Mouse (Mus musculus) heart, embryonic 13.5 days (tissue): Measurements from ENCODE around the gene Mrps35. TPM values are rescaled to one million over a fixed set of nuclear protein-coding genes. Genes with fewer than 3 reads are reported as not detected.

Source experiments
- ATAC-seq: fragments of 200-750 bp; cut with Nextera tagmentation; 2 replicates; pipeline ENCODE4 v1.8.0; 2017; ENCODE audit warnings: moderate TSS enrichment; ENCODE audit not compliant: insufficient number of reproducible peaks, low FRiP score, low TSS enrichment; ENCODE audit errors: extremely low read depth
- H3K27ac ChIP-seq: fragments of 300-500 bp; sonication (generic); replicated peaks from 2 replicates; pipeline ENCODE4 v1.5.1; 2015; ENCODE audit warnings: moderate library complexity, mild to moderate bottlenecking, inconsistent platforms
- H3K27me3 ChIP-seq: fragments of 300-500 bp; sonication (generic); replicated peaks from 2 replicates; pipeline ENCODE4 v1.6.1; 2015; ENCODE audit warnings: mild to moderate bottlenecking, inconsistent platforms
- H3K36me3 ChIP-seq: fragments of 300-500 bp; sonication (generic); 2 replicates; pipeline ENCODE4 v1.6.1; 2015; ENCODE audit warnings: mild to moderate bottlenecking, inconsistent platforms
- H3K4me1 ChIP-seq: fragments of 300-500 bp; sonication (generic); 2 replicates; pipeline ENCODE4 v1.6.1; 2015; ENCODE audit warnings: inconsistent platforms
- H3K4me2 ChIP-seq: fragments of 300-500 bp; sonication (generic); 2 replicates; pipeline ENCODE4 v1.6.1; 2015; ENCODE audit warnings: inconsistent platforms, mild to moderate bottlenecking, moderate library complexity
- H3K4me3 ChIP-seq: fragments of 300-500 bp; sonication (generic); 2 replicates; pipeline ENCODE4 v1.5.1; 2015; ENCODE audit warnings: moderate library complexity, mild to moderate bottlenecking, inconsistent platforms
- H3K9ac ChIP-seq: fragments of 300-500 bp; sonication (generic); 2 replicates; pipeline ENCODE4 v1.6.1; 2015; ENCODE audit warnings: inconsistent platforms, mild to moderate bottlenecking, moderate library complexity
- H3K9me3 ChIP-seq: fragments of 300-500 bp; sonication (generic); 2 replicates; pipeline ENCODE4 v1.6.1; 2016; ENCODE audit warnings: inconsistent platforms
- WGBS: fragments of 180-500 bp; shearing (Covaris S2); methylation state at CpG from one replicate; pipeline ENCODE4 v1.1.7; 2015; ENCODE audit warnings: mixed read lengths; 5-methylcytosine and 5-hydroxymethylcytosine counted together
- polyA plus RNA-seq: library from polyadenylated mRNA; unstranded; fragments of >200 nt; fragmentation: Nextera tagmentation; extraction: Ambion mirVana; gene quantifications from 2 replicates; pipeline ENCODE4 v1.2.1, GENCODE M21; 2015

The Mrps35 gene
- polyA plus RNA-seq, 1 experiment from 2014 or later, result 123 TPM

GRCm38 (mm10) chr6:147062034-147062433 is 19.5 kb downstream of the Mrps35 start:
- Histone ChIP-seq H3K9me3 (no peaks in the 10 kb centered on the region), H3K9ac (no peak overlapping the region), H3K4me3 (no peak overlapping the region), H3K27me3 (no peaks in the 10 kb centered on the region), H3K27ac (no peak overlapping the region), H3K36me3 (peaks cover 87% of the 10 kb centered on the region), H3K4me1 (no peaks in the 10 kb centered on the region), H3K4me2 (no peak overlapping the region)
- 81% methylated on average over 7 of the region's 7 CpGs for WGBS
- ATAC-seq, result no peak

GRCm38 (mm10) chr6:147062694-147063093 is 20.1 kb downstream of the Mrps35 start:
- no peak overlapping the region for H3K4me2 ChIP-seq
- no peak for ATAC-seq
- H3K9ac ChIP-seq, result no peak overlapping the region
- WGBS, result 82% methylated on average over 7 of the region's 7 CpGs
- H3K36me3 ChIP-seq, result peaks cover 90% of the 10 kb centered on the region
- H3K27me3 ChIP-seq, result no peaks in the 10 kb centered on the region
- H3K4me1 ChIP-seq, result no peaks in the 10 kb centered on the region
- no peak overlapping the region for H3K4me3 ChIP-seq
- no peaks in the 10 kb centered on the region for H3K9me3 ChIP-seq
- H3K27ac ChIP-seq, result no peak overlapping the region

- Histone ChIP-seq H3K4me3 (no peak overlapping the region), H3K36me3 (peaks cover 88% of the 10 kb centered on the region), H3K27me3 (no peaks in the 10 kb centered on the region), H3K9ac (no peak overlapping the region), H3K4me1 (no peaks in the 10 kb centered on the region), H3K27ac (no peak overlapping the region), H3K4me2 (no peak overlapping the region), H3K9me3 (no peaks in the 10 kb centered on the region)
- ATAC-seq, result no peak
- 82% methylated on average over 10 of the region's 10 CpGs for WGBS
Observed at GRCm38 (mm10) chr6:147064226-147064943, 21.8 kb downstream of the Mrps35 start.

GRCm38 (mm10) chr6:147064944-147065261 is 22.3 kb downstream of the Mrps35 start:
- WGBS, result 87% methylated on average over 6 of the region's 6 CpGs
- no peaks in the 10 kb centered on the region for H3K9me3 ChIP-seq
- H3K27ac ChIP-seq, result no peak overlapping the region
- no peak overlapping the region for H3K9ac ChIP-seq
- no peaks in the 10 kb centered on the region for H3K4me1 ChIP-seq
- ATAC-seq, result no peak
- no peak overlapping the region for H3K4me2 ChIP-seq
- H3K27me3 ChIP-seq, result no peaks in the 10 kb centered on the region
- H3K36me3 ChIP-seq, result peaks cover 88% of the 10 kb centered on the region
- H3K4me3 ChIP-seq, result no peak overlapping the region

- H3K4me1 ChIP-seq, result no peaks in the 10 kb centered on the region
- no peak overlapping the region for H3K4me3 ChIP-seq
- ATAC-seq, result no peak
- 56% methylated on average over 5 of the region's 5 CpGs for WGBS
- H3K9me3 ChIP-seq, result no peaks in the 10 kb centered on the region
- H3K27ac ChIP-seq, result no peak overlapping the region
- peaks cover 47% of the 10 kb centered on the region for H3K36me3 ChIP-seq
- H3K27me3 ChIP-seq, result no peaks in the 10 kb centered on the region
- H3K4me2 ChIP-seq, result no peak overlapping the region
- H3K9ac ChIP-seq, result no peak overlapping the region
Observed at GRCm38 (mm10) chr6:147075808-147076387, 33.3 kb downstream of the Mrps35 start.

GRCm38 (mm10) chr6:147076878-147077277 is 34.3 kb downstream of the Mrps35 start:
- no peak for ATAC-seq
- H3K36me3 ChIP-seq, result peaks cover 37% of the 10 kb centered on the region
- no peak overlapping the region for H3K4me2 ChIP-seq
- H3K9me3 ChIP-seq, result no peaks in the 10 kb centered on the region
- H3K4me1 ChIP-seq, result no peaks in the 10 kb centered on the region
- H3K27me3 ChIP-seq, result no peaks in the 10 kb centered on the region
- no peak overlapping the region for H3K4me3 ChIP-seq
- no peak overlapping the region for H3K9ac ChIP-seq
- H3K27ac ChIP-seq, result no peak overlapping the region
- 85% methylated on average over 8 of the region's 8 CpGs for WGBS

GRCm38 (mm10) chr6:147079919-147080318 is 37.4 kb downstream of the Mrps35 start:
- Histone ChIP-seq H3K9ac (no peak overlapping the region), H3K4me1 (no peaks in the 10 kb centered on the region), H3K27ac (no peak overlapping the region), H3K4me3 (no peak overlapping the region), H3K36me3 (peaks cover 16% of the 10 kb centered on the region), H3K4me2 (no peak overlapping the region), H3K27me3 (no peaks in the 10 kb centered on the region), H3K9me3 (no peaks in the 10 kb centered on the region)
- 88% methylated on average over 10 of the region's 10 CpGs for WGBS
- no peak for ATAC-seq

GRCm38 (mm10) chr6:147085398-147086040 is 43.0 kb downstream of the Mrps35 start:
- no peak overlapping the region for H3K4me2 ChIP-seq
- ATAC-seq, result no peak
- no peaks in the 10 kb centered on the region for H3K9me3 ChIP-seq
- H3K27me3 ChIP-seq, result peaks cover 13% of the 10 kb centered on the region; the same call in 1 of the 2 replicates
- WGBS, result 48% methylated on average over 7 of the region's 7 CpGs
- H3K9ac ChIP-seq, result no peak overlapping the region
- no peaks in the 10 kb centered on the region for H3K36me3 ChIP-seq
- H3K4me3 ChIP-seq, result no peak overlapping the region
- H3K27ac ChIP-seq, result no peak overlapping the region; the same call in 1 of the 2 replicates
- peaks cover 15% of the 10 kb centered on the region for H3K4me1 ChIP-seq

GRCm38 (mm10) chr6:147086594-147087225 is 44.1 kb downstream of the Mrps35 start, which contains the start of gene Mansc4:
Gene Mansc4, minus strand, starts transcription at chr6:147087032.
- ATAC-seq, result no peak
- H3K27me3 ChIP-seq, result peaks cover 13% of the 10 kb centered on the region; the same call in 1 of the 2 replicates
- H3K27ac ChIP-seq, result no peak within 1 kb of the TSS; the same call in 1 of the 2 replicates
- H3K36me3 ChIP-seq, result no peaks in the 10 kb centered on the region
- peak within 1 kb of the TSS; percentile 31 for H3K4me3 ChIP-seq
- peaks cover 18% of the 10 kb centered on the region for H3K4me1 ChIP-seq
- peak within 1 kb of the TSS; percentile 59 for H3K4me2 ChIP-seq
- WGBS, result 11% methylated on average over 20 of the region's 20 CpGs
- H3K9ac ChIP-seq, result peak within 1 kb of the TSS; percentile 15
- H3K9me3 ChIP-seq, result no peaks in the 10 kb centered on the region

GRCm38 (mm10) chr6:147087736-147088135 is 45.2 kb downstream of the Mrps35 start:
- Histone ChIP-seq H3K4me2 (no peak overlapping the region), H3K36me3 (no peaks in the 10 kb centered on the region), H3K27ac (no peak overlapping the region), H3K4me1 (peaks cover 27% of the 10 kb centered on the region), H3K4me3 (no peak overlapping the region), H3K9me3 (no peaks in the 10 kb centered on the region), H3K9ac (no peak overlapping the region), H3K27me3 (peaks cover 13% of the 10 kb centered on the region; the same call in 1 of the 2 replicates)
- no peak for ATAC-seq
- 56% methylated on average over 6 of the region's 7 CpGs for WGBS

GRCm38 (mm10) chr6:147088517-147088916 is 46.0 kb downstream of the Mrps35 start:
- 75% methylated on average over 3 of the region's 3 CpGs for WGBS
- Histone ChIP-seq H3K9ac (no peak overlapping the region), H3K27me3 (peaks cover 13% of the 10 kb centered on the region; the same call in 1 of the 2 replicates)

More at GRCm38 (mm10) chr6:147088517-147088916, 46.0 kb downstream of the Mrps35 start:
- Histone ChIP-seq H3K4me2 (no peak overlapping the region), H3K9me3 (no peaks in the 10 kb centered on the region), H3K4me1 (peaks cover 33% of the 10 kb centered on the region), H3K36me3 (peaks cover 4% of the 10 kb centered on the region; the same call in 1 of the 2 replicates), H3K27ac (no peak overlapping the region), H3K4me3 (no peak overlapping the region)
- no peak for ATAC-seq
